Mouse (Mus musculus) heart, embryonic 16.5 days (tissue): ENCODE data around the gene Vmn1r220. TPM values are rescaled to one million over a fixed set of nuclear protein-coding genes. Genes with fewer than 3 reads are reported as not detected.

Experiments used
- ATAC-seq: fragments of 200-750 bp; cut with Nextera tagmentation; replicated peaks from 2 replicates; pipeline ENCODE4 v1.8.0; 2017; ENCODE audit warnings: moderate number of reproducible peaks; ENCODE audit not compliant: insufficient read depth, low FRiP score; ENCODE audit errors: extremely low read depth
- H3K27ac ChIP-seq: fragments of 300-500 bp; sonication (generic); 2 replicates; pipeline ENCODE4 v1.5.1; 2014; ENCODE audit warnings: mild to moderate bottlenecking, low read length, control low read depth, moderate library complexity
- H3K27me3 ChIP-seq: fragments of 300-500 bp; sonication (generic); 2 replicates; pipeline ENCODE4 v1.6.1; 2014; ENCODE audit warnings: low read length, mixed read lengths; ENCODE audit not compliant: control insufficient read depth, insufficient read depth
- H3K36me3 ChIP-seq: fragments of 300-500 bp; sonication (generic); 2 replicates; pipeline ENCODE4 v1.6.1; 2014; ENCODE audit not compliant: control insufficient read depth, insufficient read depth
- H3K4me1 ChIP-seq: fragments of 300-500 bp; sonication (generic); 2 replicates; pipeline ENCODE4 v1.6.1; 2014; ENCODE audit warnings: low read length, mixed read lengths; ENCODE audit not compliant: control insufficient read depth, insufficient read depth
- H3K4me2 ChIP-seq: fragments of 300-500 bp; sonication (generic); 2 replicates; pipeline ENCODE4 v1.6.1; 2014; ENCODE audit warnings: low read depth, mild to moderate bottlenecking, control low read depth, low read length
- H3K4me3 ChIP-seq: fragments of 300-500 bp; sonication (generic); 2 replicates; pipeline ENCODE4 v1.5.1; 2014; ENCODE audit warnings: mild to moderate bottlenecking, control low read depth, low read length
- H3K9ac ChIP-seq: fragments of 300-500 bp; sonication (generic); 2 replicates; pipeline ENCODE4 v1.6.1; 2014; ENCODE audit warnings: low read length, control low read depth
- H3K9me3 ChIP-seq: fragments of 300-500 bp; sonication (generic); replicated peaks from 2 replicates; pipeline ENCODE4 v1.6.1; 2016; ENCODE audit warnings: low read length; ENCODE audit not compliant: control insufficient read depth
- WGBS: fragments of 180-500 bp; shearing (Covaris S2); extraction: QIAGEN DNeasy Blood & Tissue Kit; methylation state at CpG from one replicate; pipeline ENCODE4 v1.1.7; 2014; 5-methylcytosine and 5-hydroxymethylcytosine counted together
- polyA plus RNA-seq: library from polyadenylated mRNA; unstranded; fragments of >200 nt; fragmentation: Nextera tagmentation; extraction: Ambion mirVana; gene quantifications from 2 replicates; pipeline ENCODE4 v1.2.1, GENCODE M21; 2015

Gene Vmn1r220
- polyA plus RNA-seq, 1 experiment from 2014 or later = not detected

- no peaks in the 10 kb centered on the region for H3K9me3 ChIP-seq
- H3K4me1 ChIP-seq = no peaks in the 10 kb centered on the region
- H3K4me2 ChIP-seq = no peak within 1 kb of the TSS
- H3K9ac ChIP-seq = no peak within 1 kb of the TSS
- H3K27me3 ChIP-seq = no peaks in the 10 kb centered on the region
- 59% methylated on average over 3 of the region's 3 CpGs for WGBS
- no peak within 1 kb of the TSS for H3K27ac ChIP-seq
- no peak within 1 kb of the TSS for H3K4me3 ChIP-seq
- ATAC-seq = no peak
- no peaks in the 10 kb centered on the region for H3K36me3 ChIP-seq
These were observed 54.7 kb downstream of the Vmn1r220 start, which contains the start of gene Vmn1r218 for GRCm38 (mm10) chr13:23133099-23133498. Vmn1r218 (plus strand) TSS chr13:23133155.

Other genes with a start within 250 kb of the Vmn1r220 start
- not detected in 2 replicates for gene Vmn1r213, start 180.3 kb downstream of the Vmn1r220 start, polyA plus RNA-seq
- not detected in 2 replicates for gene Vmn1r214, start 157.6 kb downstream of the Vmn1r220 start, polyA plus RNA-seq
- not detected in 2 replicates for gene Vmn1r215, start 120.0 kb downstream of the Vmn1r220 start, polyA plus RNA-seq
- not detected in 2 replicates for gene Vmn1r217, start 69.7 kb downstream of the Vmn1r220 start, polyA plus RNA-seq
- gene Vmn1r218, start 54.8 kb downstream of the Vmn1r220 start, polyA plus RNA-seq = not detected in 2 replicates
- gene Vmn1r219, start 28.7 kb downstream of the Vmn1r220 start, polyA plus RNA-seq = 0.01 TPM in 1 of 2 replicates, not detected in the other
- not detected in 2 replicates for gene Vmn1r221, start 26.2 kb upstream of the Vmn1r220 start, polyA plus RNA-seq
- not detected in 2 replicates for gene Vmn1r222, start 48.0 kb upstream of the Vmn1r220 start, polyA plus RNA-seq
- not detected in 2 replicates for gene Vmn1r223, start 59.2 kb upstream of the Vmn1r220 start, polyA plus RNA-seq
- 36.5 and 37.8 TPM in 2 replicates for gene Zfp322a, start 181.2 kb upstream of the Vmn1r220 start, polyA plus RNA-seq
- gene Abt1, start 235.9 kb upstream of the Vmn1r220 start, polyA plus RNA-seq = 9.2 and 9.4 TPM in 2 replicates